Mouse (Mus musculus) lung, embryonic 15.5 days (tissue): Measurements from ENCODE around the gene Sarm1. TPM values are rescaled to one million over a fixed set of nuclear protein-coding genes. Genes with fewer than 3 reads are reported as not detected.
A peak's percentile ranks its signal among the peaks of the same experiment; 100 is the strongest.
"Not testable (repeated sequence)": the region's sequence is repeated elsewhere in the genome, so short reads cannot be mapped to it uniquely, and the experiment has no call there.

Experiments used
- ATAC-seq: fragments of 200-750 bp; cut with Nextera tagmentation; 2 replicates; pipeline ENCODE4 v1.8.0; 2017; ENCODE audit warnings: moderate number of reproducible peaks, borderline replicate concordance; ENCODE audit not compliant: low FRiP score, low TSS enrichment; ENCODE audit errors: extremely low read depth
- H3K27ac ChIP-seq: fragments of 300-500 bp; sonication (generic); 2 replicates; pipeline ENCODE4 v1.5.1; 2015; ENCODE audit warnings: moderate library complexity, mild to moderate bottlenecking, inconsistent platforms
- H3K27me3 ChIP-seq: fragments of 300-500 bp; sonication (generic); 2 replicates; pipeline ENCODE4 v1.6.1; 2015; ENCODE audit warnings: inconsistent platforms
- H3K36me3 ChIP-seq: fragments of 300-500 bp; sonication (generic); 2 replicates; pipeline ENCODE4 v1.6.1; 2015; ENCODE audit warnings: inconsistent platforms
- H3K4me1 ChIP-seq: fragments of 300-500 bp; sonication (generic); 2 replicates; pipeline ENCODE4 v1.6.1; 2015; ENCODE audit warnings: inconsistent platforms
- H3K4me2 ChIP-seq: fragments of 300-500 bp; sonication (generic); 2 replicates; pipeline ENCODE4 v1.6.1; 2015; ENCODE audit warnings: inconsistent platforms, mild to moderate bottlenecking, moderate library complexity
- H3K4me3 ChIP-seq: fragments of 300-500 bp; sonication (generic); 2 replicates; pipeline ENCODE4 v1.5.1; 2015; ENCODE audit warnings: mild to moderate bottlenecking, inconsistent platforms
- H3K9ac ChIP-seq: fragments of 300-500 bp; sonication (generic); 2 replicates; pipeline ENCODE4 v1.6.1; 2015; ENCODE audit warnings: inconsistent platforms
- H3K9me3 ChIP-seq: fragments of 300-500 bp; sonication (generic); 2 replicates; pipeline ENCODE4 v1.6.1; 2016; ENCODE audit warnings: inconsistent platforms
- WGBS: fragments of 180-500 bp; shearing (Covaris S2); methylation state at CpG from one replicate; pipeline ENCODE4 v1.1.7; 2015; 5-methylcytosine and 5-hydroxymethylcytosine counted together
- polyA plus RNA-seq: library from polyadenylated mRNA; unstranded; fragments of >200 nt; fragmentation: Nextera tagmentation; extraction: Ambion mirVana; gene quantifications from 2 replicates; pipeline ENCODE4 v1.2.1, GENCODE M21; 2015

Gene Sarm1
- polyA plus RNA-seq: 0.91 and 0.96 TPM in 2 replicates

DNA sequence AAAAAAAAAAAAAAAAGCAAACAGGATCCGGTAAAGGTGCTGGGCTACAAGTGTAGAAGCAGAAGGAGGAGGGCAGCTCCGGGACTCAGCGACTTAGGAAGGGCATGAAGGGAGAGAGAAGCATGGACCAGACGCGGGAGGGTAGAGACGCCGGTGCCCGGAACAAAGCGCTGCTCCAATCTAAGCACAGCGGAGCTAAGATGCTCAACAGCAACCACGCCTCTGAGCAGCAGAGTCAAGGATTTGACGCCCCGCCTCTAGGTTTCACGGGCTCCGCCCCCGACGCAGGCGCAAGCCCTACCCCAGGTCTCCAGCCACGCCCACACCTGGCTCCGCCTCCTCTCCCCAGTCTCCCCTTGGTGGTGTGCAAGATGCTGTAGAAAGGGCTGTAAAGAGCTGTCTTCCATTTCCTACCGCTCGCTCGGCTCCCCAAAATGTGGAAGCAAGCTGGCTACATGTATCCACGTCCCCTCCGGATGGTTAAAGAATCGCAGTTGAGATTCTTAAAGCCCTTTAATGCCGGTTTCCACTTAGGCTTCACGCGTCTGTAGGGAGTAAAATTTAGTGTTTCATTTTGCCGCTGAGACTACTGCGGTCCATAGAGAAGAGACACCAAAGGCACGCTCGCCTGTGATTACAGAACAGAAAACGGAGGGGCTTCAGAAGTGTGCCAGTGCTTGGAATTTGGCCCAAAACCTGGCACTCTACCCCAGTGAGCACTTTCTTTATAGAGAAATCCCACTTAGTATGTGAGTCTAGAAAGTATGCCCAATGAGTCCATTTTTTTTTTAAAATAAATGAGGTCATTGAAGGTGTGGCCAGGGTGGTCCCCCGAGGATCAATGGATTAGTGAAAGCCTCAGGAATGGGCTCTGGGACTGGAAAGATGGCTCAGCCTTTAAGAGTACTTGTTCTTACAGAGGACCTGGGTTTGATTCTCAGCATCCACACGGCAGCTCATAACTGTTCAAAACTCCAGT is at the start of gene Sarm1:
Sarm1 (minus strand) TSS at position 211 of the 979 bp plus-strand sequence.
- peak; percentile 96 for ATAC-seq
- Histone ChIP-seq H3K9me3 (no peaks in the 10 kb centered on the region), H3K4me3 (peak within 1 kb of the TSS; percentile 48), H3K9ac (peak within 1 kb of the TSS; percentile 25; the same call in 1 of the 2 replicates), H3K4me2 (peak within 1 kb of the TSS; percentile 96), H3K4me1 (peaks cover 15% of the 10 kb centered on the region), H3K27ac (no peak within 1 kb of the TSS), H3K36me3 (no peaks in the 10 kb centered on the region), H3K27me3 (peaks cover 72% of the 10 kb centered on the region)
- 3% methylated on average over 36 of the region's 36 CpGs for WGBS

DNA sequence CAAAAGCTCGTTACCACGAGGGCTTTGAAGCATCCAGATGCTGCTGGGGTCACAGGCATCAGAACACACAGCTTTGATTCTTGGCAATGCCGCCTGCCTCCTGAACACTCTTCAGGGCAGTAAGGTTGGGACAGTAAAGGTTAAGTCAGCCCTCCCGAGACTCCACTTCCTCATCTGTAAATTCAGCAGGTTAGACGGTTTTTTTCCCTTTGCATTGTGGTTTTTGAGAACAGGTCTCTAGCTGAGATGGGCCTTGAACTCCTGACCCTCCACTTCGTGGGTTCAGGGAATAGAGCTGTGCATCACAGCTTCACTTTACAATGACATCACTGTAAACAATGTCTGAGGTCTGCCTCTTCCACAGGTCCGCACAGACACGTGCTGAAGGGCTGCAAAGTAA is 47.6 kb upstream of the Sarm1 start:
- Histone ChIP-seq H3K36me3 (peaks cover 29% of the 10 kb centered on the region), H3K27ac (no peak overlapping the region), H3K4me3 (no peak overlapping the region), H3K9ac (no peak overlapping the region), H3K4me2 (no peak overlapping the region), H3K9me3 (no peaks in the 10 kb centered on the region), H3K4me1 (peaks cover 13% of the 10 kb centered on the region), H3K27me3 (no peaks in the 10 kb centered on the region)
- 54% methylated on average over 8 of the region's 8 CpGs for WGBS
- ATAC-seq: no peak

DNA sequence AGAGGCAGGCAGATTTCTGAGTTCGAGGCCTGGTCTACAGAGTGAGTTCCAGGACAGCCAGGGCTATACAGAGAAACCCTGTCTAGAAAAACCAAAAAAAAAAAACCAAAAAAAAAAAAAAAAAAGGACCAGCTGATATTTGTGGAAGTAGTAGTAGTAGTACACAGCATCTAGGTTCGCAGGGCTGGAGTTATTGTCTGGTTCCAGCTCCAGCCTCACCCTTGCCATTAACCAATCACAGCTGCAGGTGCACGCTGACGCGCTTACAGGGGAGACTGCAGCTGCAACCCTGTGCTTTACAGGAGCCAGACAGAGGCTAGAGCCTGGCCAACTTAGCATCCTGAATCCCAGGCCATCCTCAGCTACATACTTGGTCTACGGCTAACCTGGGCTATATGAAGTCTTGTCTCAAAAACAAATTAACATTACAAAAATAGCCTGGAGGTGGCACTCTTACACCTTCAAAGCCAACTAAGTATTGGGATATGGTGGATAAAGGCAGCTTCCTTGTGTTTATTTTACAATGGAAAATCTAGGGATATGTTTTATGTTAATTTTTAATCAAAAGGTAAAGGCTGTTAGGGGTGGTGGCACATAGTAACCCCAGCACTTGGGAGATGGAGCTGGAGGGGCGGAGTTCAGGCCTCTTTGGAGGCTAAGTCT is 47.0 kb upstream of the Sarm1 start:
- no peak overlapping the region for H3K9ac ChIP-seq
- peaks cover 35% of the 10 kb centered on the region for H3K36me3 ChIP-seq
- ATAC-seq: no peak

DNA sequence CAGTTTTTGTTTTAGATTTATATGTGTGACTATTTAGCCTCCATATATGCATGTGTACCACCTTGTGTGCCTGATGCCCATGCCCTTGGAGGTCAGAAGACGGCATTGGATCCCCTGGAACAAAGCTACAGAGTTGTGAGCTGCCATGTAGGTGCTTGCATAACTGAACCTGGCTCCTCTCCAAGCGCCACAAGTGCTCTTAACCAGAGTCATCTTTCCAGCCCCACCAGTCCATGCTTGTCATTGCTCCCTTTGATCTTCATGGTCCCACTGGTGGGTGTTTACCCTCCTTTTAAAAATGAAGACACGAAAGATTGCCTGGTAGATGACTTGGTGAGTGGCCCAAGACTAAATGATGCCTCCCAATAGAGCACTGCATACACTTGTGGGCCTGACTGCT is 42.8 kb upstream of the Sarm1 start:
- peaks cover 42% of the 10 kb centered on the region for H3K36me3 ChIP-seq
- no peak overlapping the region for H3K9ac ChIP-seq
- no peaks in the 10 kb centered on the region for H3K9me3 ChIP-seq
- 55% methylated on average over 3 of the region's 3 CpGs for WGBS
- no peak for ATAC-seq
- H3K4me2 ChIP-seq: no peak overlapping the region
- H3K4me3 ChIP-seq: no peak overlapping the region
- no peaks in the 10 kb centered on the region for H3K27me3 ChIP-seq
- peaks cover 16% of the 10 kb centered on the region for H3K4me1 ChIP-seq
- no peak overlapping the region for H3K27ac ChIP-seq

More for the DNA sequence above, 47.0 kb upstream of the Sarm1 start:
- WGBS: 92% methylated on average over 7 of the region's 7 CpGs
- H3K27me3 ChIP-seq: no peaks in the 10 kb centered on the region
- H3K4me2 ChIP-seq: no peak overlapping the region
- no peak overlapping the region for H3K27ac ChIP-seq
- H3K9me3 ChIP-seq: no peaks in the 10 kb centered on the region
- H3K4me1 ChIP-seq: peaks cover 13% of the 10 kb centered on the region
- no peak overlapping the region for H3K4me3 ChIP-seq

DNA sequence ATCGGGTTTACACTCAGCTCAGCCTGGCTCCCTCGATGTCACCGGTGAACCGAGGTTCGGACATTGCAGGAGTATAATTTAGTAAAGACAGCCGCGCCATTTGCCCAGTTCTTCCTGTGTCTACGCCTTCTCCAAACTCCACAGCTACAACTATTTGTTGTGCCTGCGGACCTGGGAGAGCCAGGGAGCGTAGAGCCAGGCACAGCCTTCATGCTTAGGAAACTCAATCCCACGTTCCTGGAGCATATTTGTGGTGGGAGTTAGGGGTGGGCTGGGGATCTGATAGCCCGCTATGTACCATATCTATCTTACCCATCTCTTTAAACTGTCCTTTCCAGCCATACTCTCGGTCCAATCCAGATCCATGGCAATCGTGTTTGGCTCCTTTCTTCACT is 39.1 kb upstream of the Sarm1 start:
- Histone ChIP-seq H3K9me3 (no peaks in the 10 kb centered on the region), H3K27ac (peak overlapping the region; percentile 65), H3K9ac (peak overlapping the region; percentile 72), H3K4me3 (peak overlapping the region; percentile 65), H3K4me1 (peaks cover 28% of the 10 kb centered on the region), H3K4me2 (peak overlapping the region; percentile 73), H3K36me3 (peaks cover 29% of the 10 kb centered on the region), H3K27me3 (no peaks in the 10 kb centered on the region)
- 2% methylated on average over 14 of the region's 14 CpGs for WGBS
- ATAC-seq: peak; percentile 10; the same call in 1 of the 2 replicates

DNA sequence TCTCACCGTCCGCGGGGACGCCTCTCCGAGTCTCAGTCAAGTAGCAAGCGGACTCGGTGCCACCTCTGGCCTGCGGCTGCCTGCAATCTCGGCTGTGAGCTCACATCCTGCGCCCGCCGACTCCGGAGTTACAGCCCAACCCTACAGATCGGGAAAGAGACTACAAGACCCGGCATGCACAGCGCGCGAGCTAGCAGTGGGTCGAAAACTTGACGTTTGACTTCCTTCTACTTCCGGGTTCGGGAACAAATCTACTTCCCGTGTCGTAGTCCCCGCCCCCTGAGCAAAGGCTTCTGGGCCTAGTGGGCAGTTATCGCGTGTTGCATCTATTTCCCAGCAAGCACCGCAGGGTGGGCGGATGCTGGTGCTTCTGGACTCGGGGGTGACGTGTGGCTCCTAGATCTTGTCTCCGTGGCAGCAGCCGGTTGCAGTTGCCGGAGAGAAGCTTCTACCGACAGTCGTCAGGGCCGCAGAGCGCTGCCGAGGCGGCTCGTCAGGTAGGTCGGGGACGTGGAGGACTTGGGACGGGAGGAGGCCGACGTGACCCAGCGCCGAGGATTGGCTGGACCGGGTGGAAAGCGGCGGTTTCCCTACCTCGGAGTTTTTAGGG is 38.6 kb upstream of the Sarm1 start, which contains the start of the genes Tnfaip1 and Ift20:
Tnfaip1 (minus strand) TSS at position 253 of the 610 bp plus-strand sequence.
Ift20 (plus strand) TSS at position 282 of the 610 bp plus-strand sequence.
- Histone ChIP-seq H3K4me3 (peak within 1 kb of the TSS; percentile 65), H3K4me2 (peak within 1 kb of the TSS; percentile 73), H3K9me3 (no peaks in the 10 kb centered on the region), H3K4me1 (peaks cover 28% of the 10 kb centered on the region), H3K27ac (peak within 1 kb of the TSS; percentile 94), H3K9ac (peak within 1 kb of the TSS; percentile 72), H3K36me3 (peaks cover 27% of the 10 kb centered on the region), H3K27me3 (no peaks in the 10 kb centered on the region)
- peak; percentile 98 for ATAC-seq
- under 1% methylated on average over 52 of the region's 52 CpGs for WGBS

DNA sequence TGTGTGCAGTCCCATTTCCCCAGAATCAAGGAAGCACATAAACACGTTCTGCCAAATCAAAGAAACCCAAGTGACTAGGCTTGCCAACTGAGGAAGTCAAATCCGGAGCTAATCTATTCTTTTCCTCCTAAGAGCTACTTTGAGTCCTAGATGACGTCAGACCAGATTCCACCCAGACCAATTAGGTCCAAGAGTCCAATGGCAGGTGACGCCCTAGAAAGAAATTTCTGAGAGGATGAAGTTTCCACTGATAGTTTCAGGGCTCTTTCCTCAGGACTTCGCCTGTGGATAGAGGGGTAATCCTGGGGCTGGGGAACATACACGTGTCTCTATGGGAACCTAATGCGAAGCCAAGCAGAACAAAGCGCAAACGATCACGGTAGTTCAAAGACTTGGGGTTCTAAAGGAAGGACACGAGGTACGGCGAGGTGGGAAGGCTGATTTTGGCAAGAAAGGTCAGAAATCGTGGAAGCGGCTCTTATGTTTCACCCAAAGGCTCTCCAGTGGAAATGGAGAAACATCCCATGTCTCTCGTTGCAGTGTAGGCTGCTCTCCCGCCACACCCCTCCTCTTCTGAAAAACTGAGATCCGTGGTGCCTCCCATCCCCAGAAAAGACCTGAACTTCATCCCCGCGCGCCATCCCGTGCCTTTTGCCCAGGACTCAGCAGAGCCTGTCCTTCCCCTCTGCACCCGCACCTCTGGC is 38.0 kb upstream of the Sarm1 start:
- Histone ChIP-seq H3K27me3 (no peaks in the 10 kb centered on the region), H3K36me3 (peaks cover 21% of the 10 kb centered on the region), H3K9ac (peak overlapping the region; percentile 70), H3K27ac (peak overlapping the region; percentile 94), H3K4me3 (peak overlapping the region; percentile 65), H3K9me3 (no peaks in the 10 kb centered on the region), H3K4me2 (peak overlapping the region; percentile 73), H3K4me1 (peaks cover 28% of the 10 kb centered on the region)
- ATAC-seq: peak; percentile 6; the same call in 1 of the 2 replicates
- under 1% methylated on average over 23 of the region's 23 CpGs for WGBS

DNA sequence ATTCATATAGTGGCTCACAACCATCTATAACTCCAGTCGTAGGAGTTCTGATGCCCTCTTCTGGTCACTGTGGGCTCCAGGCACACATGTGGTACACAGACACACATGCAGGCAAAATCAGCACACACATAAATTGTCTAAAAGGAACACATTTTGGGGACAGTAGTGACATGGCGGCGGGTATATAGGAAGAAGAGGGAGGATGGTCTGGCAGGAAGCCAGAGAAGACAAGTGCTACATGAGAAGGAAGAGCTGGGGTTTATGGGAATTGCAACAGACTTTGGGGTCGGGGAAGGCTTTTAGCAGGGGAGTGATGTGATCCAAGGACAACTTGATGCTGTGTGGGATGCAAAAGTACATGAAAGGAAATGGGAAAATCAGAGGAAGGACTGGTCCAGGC is 37.0 kb upstream of the Sarm1 start:
- peaks cover 18% of the 10 kb centered on the region for H3K36me3 ChIP-seq
- peak overlapping the region; percentile 65 for H3K4me3 ChIP-seq
- no peak for ATAC-seq
- 63% methylated on average over 4 of the region's 4 CpGs for WGBS
- H3K9ac ChIP-seq: no peak overlapping the region
- no peaks in the 10 kb centered on the region for H3K27me3 ChIP-seq
- no peaks in the 10 kb centered on the region for H3K9me3 ChIP-seq
- H3K4me2 ChIP-seq: peak overlapping the region; percentile 73
- H3K27ac ChIP-seq: peak overlapping the region; percentile 94; the same call in 1 of the 2 replicates
- peaks cover 31% of the 10 kb centered on the region for H3K4me1 ChIP-seq

DNA sequence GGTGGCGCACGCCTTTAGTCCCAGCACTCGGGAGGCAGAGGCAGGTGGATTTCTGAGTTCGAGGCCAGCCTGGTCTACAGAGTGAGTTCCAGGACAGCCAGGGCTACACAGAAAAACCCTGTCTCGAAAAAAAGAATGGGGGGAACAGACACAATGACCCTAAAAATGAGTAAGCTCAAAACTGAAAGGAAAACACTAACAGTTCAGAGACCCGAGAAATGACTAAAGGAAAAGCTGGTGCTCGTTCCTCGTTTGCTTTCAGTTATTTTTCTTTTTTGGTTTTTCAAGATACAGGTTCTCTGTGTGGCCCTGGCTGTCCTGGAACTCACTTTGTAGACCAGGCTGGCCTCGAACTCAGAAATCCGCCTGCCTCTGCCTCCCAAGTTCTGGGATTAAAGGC is 34.0 kb upstream of the Sarm1 start:
- peaks cover 14% of the 10 kb centered on the region for H3K4me1 ChIP-seq
- peaks cover 39% of the 10 kb centered on the region for H3K36me3 ChIP-seq

DNA sequence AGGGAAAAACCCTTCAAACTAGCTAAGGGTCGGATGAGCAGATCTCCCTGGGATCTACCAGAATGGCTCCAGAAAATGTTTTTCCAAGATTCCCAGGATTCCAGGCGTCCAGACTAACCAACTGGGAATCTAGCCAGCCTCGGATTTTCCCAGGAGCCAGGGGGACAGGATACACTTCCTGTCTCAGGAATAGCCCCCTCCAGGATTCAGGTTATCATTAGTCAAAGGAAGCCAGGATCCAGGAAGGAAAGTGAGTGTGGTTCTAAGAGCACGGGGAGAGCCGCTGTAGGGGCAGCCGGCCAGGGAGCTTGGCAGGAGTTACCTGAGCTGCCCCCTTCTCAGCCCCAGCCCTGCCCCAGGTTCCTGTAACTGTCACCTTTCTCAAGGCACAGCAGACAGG is 33.5 kb upstream of the Sarm1 start:
- ATAC-seq: no peak
- Histone ChIP-seq H3K4me3 (no peak overlapping the region), H3K9me3 (no peaks in the 10 kb centered on the region), H3K27ac (peak overlapping the region; percentile 64), H3K4me1 (peaks cover 14% of the 10 kb centered on the region), H3K4me2 (peak overlapping the region; percentile 16; the same call in 1 of the 2 replicates), H3K27me3 (no peaks in the 10 kb centered on the region), H3K36me3 (peaks cover 44% of the 10 kb centered on the region), H3K9ac (no peak overlapping the region)
- 51% methylated on average over 6 of the region's 6 CpGs for WGBS

More for the DNA sequence above, 34.0 kb upstream of the Sarm1 start:
- not testable (repeated sequence) for ATAC-seq, H3K9ac ChIP-seq, H3K27me3 ChIP-seq, H3K9me3 ChIP-seq, H3K4me3 ChIP-seq
- Histone ChIP-seq H3K27ac (peak overlapping the region; percentile 64), H3K4me2 (peak overlapping the region; percentile 16; the same call in 1 of the 2 replicates)
- WGBS: 81% methylated on average over 9 of the region's 10 CpGs

DNA sequence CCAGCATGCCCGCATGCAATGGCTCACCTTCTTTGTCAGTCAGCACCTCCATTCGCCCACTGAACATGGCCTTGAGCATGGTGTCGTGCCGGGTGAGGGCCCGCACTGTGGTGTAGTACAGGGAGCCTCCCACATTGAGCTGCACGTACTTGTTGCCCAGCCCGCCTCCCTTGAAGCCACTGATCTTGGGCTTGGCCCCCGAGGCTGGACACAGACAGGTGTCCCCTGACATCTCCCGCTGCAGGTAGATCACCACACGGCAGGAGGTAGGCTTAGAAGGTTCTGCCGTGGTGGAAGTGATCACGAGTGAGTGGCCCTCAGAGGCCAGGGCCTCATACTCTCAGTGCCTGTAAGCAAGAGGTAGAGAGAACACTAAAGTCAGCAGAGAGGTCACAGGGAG is 32.4 kb upstream of the Sarm1 start:
- peaks cover 54% of the 10 kb centered on the region for H3K36me3 ChIP-seq
- ATAC-seq: no peak
- H3K9ac ChIP-seq: no peak overlapping the region
- H3K4me3 ChIP-seq: no peak overlapping the region
- no peaks in the 10 kb centered on the region for H3K27me3 ChIP-seq
- no peak overlapping the region for H3K4me2 ChIP-seq
- H3K27ac ChIP-seq: no peak overlapping the region; the same call in 1 of the 2 replicates
- peaks cover 12% of the 10 kb centered on the region for H3K4me1 ChIP-seq
- 86% methylated on average over 12 of the region's 12 CpGs for WGBS
- H3K9me3 ChIP-seq: no peaks in the 10 kb centered on the region
